Mouse (Mus musculus) heart, postnatal 36 days (tissue): ENCODE measurements at regions not wholly inside any gene's neighbourhood (a gene's known extent, or its start where the extent isn't known, plus 50 kb on each side); places are given as distances from the start of the nearest gene placed in this dataset.

Experiments
- DNase-seq, 2 experiments: peaks; one replicate each; pipeline ENCODE4 v3.0.0; 2021 to 2022
- intact Hi-C: fragments of 180-260 bp; cut with DNase I; formaldehyde crosslinking; loops from one replicate; pipeline ENCODE4 v1.15.1; 2025

DNA sequence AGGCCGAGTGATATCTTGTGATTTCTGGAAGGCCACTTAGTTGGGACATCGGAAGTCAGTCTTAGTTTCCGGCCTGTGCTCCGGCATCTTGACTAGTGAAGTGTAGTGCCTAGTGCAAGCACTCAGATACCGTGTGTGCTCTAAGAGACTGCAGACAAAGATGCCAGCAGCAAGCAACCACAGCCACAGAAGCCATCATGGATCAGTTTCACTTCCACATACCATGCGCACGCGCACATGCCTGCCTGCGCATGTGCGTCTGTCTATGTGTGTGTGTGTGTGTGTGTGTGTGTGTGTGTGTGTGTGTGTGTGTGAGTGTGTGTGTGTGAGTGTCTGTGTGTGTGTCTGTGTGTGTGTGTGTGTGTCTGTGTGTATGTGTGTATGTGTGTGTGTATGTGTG, 177.4 kb downstream of the Irs2 start:
- no peak for DNase-seq
- intact Hi-C loops = no loop called here

DNA sequence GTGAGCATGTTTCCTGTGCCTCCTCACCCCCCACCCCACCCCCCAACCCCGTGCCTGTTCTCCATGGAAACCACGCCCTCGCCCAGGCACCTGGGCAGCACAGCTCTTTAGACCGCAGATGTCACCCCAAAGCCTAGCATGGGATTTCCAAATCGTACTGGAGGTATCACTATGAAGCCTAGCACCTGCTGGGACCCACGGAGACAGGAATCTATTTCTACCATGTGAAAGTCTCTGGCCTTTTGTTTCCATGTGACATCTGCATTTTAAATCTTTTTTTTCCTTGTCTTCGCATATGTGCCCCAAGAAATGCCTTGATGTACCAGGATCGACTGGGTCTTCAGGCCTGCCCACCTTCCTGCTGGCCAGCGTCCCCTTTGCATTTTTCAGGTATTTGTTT, 179.7 kb downstream of the Irs2 start:
- DNase-seq = no peak
- intact Hi-C loops = loop anchor here (5.0 kb wide), 2 partner anchors 256 to 359 kb away; no protein-coding TSS in a partner anchor

DNA sequence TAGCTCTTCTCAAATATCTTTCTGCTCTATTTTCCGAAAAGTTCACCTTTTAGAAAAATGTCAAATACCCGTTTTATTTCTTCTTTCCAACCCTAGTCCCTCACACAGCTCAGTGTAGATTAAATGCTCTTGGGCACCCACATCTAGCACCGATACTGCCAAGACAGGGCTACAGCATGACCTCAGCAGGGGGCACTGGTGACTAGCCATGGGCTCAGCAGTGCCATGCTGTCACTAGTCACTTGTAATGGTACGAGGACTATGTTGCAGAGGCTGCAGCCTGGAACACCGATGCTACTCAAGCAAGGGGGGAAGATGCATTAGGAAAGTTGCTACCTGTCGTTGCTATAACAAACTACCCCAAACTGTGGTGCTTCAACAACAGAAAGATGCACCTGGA, 180.7 kb downstream of the Irs2 start:
- intact Hi-C loops = loop anchor here (2.0 to 5.0 kb wide), 3 partner anchors 179 to 360 kb away; no protein-coding TSS in a partner anchor
- peak; percentile 22 to 24 for DNase-seq

DNA sequence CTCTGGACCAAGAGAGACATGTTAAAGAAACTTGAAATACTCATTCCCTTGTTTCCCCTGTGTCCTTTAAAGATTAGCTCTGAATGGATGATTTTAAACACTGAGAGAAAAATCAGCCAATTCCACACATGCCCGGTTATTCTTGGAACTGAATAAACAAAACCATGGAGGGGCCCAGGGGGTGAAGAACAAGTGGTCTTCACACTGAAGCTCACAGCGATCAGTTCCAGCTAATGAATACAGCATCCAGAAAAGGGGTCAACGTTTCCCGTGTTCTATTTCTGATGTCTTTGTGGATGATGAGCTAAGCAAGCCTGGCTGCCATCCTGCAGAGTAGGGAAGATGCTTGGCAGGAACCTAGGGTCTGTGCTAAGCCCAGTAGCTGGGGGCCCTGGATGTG, 182.3 kb downstream of the Irs2 start:
- intact Hi-C loops = loop anchor here (2.0 to 5.0 kb wide), 3 partner anchors 181 to 361 kb away; no protein-coding TSS in a partner anchor
- DNase-seq = no peak

DNA sequence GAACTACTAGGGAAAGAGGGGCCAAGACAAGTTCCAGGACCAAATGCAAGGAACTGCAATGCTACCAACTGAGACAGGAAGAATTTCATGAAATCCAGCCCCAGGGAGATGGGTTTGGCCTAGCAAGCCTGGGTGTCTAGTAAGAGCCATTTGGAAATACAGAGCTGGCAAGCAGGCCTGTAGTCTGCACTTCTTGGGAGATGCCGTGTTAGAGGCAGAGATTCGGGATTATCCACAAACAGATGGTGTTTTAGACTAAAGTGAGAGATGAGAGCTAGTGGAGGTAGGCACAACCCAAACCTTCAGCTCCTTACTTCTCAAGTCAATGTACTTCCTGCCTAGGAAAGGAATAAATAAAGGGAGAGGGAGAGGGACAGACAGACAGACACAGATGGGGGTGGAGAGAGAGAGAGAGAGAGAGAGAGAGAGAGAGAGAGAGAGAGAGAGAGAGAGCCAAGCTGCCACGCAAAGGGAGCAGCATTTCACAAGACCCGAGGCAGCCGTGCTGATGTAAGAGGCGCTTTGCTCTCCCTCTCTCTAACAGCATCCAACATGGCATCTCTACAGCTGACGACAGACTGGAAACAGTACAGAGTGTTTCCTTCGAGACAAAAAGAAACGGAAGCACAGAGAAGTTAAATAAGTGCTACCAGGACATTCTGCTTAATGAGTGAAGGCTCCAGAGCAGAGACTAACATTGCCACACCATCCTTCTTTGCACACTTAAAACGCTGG, 182.9 kb downstream of the Irs2 start:
- intact Hi-C loops = loop anchor here (5.0 kb wide), 2 partner anchors 253 to 362 kb away; no protein-coding TSS in a partner anchor

DNA sequence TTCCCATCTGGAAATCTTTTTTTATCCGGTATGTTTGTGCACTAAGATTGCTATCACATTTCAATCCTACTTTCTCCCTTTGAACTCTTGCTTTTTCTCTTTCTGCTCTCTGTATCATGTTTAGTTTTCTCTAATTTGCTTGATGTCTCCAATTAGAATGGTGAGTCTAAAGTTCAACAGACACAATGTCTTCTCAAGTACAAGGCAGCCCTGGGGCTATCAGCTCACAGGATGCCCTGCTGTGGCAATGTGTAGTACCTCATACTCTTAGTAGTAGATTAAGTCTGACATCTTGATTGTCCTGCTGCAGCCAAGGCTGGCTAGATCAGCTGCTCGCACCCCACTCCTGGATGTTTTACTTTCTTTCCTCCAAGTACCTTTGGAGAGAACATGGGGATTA, 186.4 kb downstream of the Irs2 start:
- DNase-seq = no peak
- intact Hi-C loops = no loop called here

More for the DNA sequence above, 182.9 kb downstream of the Irs2 start:
- no peak for DNase-seq

DNA sequence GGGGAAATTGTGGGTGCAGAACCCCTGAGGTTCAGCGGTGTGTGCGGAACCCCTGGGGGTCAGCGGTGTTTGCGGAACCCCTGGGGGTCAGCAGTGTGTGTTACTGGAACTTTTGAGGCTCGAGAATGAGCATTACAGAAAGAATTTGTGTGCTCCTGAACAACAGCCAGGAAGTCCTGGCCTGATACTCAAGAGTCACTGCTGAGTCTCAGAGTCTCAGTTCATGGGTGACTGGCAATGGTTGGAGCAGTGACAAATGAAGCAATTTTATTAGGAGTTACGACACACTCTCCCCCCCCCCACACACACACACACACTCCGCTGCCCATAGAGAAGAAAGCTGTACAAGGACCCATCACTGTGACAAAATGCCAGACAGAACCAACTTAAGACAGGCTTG, 193.8 kb downstream of the Irs2 start:
- intact Hi-C loops = loop anchor here (5.0 to 10.0 kb wide), 3 partner anchors 160 to 237 kb away; partner anchors contain the start of gene Irs2
- DNase-seq = no peak

DNA sequence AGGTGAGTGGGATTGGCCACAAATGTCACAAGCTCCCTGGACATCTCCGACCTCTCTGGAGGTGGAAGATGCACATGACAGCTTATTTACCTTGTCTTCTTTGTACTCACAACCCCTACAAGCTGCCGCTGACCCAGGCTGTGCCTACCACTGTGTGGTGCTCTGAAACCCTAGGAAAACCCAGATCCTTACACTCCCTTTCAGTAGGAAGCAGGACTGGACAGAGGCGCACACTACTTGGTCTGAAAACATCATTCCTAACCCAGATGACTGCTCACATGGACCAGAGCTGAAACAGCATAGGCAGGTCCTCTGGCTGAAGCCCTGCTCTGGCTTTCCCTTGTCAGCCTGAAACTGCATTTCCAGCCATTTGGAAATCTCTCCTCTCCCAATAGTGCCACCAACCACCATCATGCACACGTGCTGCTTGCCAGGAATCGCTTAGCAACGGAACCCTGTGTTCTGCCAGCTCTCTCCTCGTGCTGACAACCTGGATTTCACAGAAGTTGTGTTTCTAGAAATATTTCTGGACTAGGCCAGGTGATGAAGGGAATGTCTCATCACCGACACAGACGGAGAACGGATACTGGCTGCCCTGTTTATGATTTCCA, 196.1 kb downstream of the Irs2 start:
- peak; percentile 26 to 28 for DNase-seq
- intact Hi-C loops = loop anchor here (5.0 to 10.0 kb wide), 3 partner anchors 157 to 235 kb away; partner anchors contain the start of gene Irs2

DNA sequence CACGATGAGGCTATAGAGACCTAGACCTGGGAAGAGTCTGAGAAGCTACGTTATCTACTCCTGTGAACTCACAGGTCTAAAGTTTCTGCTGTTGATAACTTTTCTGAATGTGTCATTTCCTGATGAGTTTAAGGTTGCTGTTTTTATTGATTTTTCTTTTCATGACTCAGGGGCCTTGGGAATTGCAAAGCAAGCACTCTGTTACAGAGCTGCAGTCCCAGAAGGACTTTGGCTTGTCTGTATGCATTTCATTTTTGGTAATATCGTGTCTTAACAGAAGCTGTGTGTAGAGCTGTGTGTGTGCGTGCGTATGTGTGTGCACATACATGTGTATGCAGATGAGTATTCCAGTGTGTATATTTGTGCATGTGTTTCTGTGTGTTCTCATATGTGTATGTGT, 201.2 kb downstream of the Irs2 start:
- DNase-seq = no peak

DNA sequence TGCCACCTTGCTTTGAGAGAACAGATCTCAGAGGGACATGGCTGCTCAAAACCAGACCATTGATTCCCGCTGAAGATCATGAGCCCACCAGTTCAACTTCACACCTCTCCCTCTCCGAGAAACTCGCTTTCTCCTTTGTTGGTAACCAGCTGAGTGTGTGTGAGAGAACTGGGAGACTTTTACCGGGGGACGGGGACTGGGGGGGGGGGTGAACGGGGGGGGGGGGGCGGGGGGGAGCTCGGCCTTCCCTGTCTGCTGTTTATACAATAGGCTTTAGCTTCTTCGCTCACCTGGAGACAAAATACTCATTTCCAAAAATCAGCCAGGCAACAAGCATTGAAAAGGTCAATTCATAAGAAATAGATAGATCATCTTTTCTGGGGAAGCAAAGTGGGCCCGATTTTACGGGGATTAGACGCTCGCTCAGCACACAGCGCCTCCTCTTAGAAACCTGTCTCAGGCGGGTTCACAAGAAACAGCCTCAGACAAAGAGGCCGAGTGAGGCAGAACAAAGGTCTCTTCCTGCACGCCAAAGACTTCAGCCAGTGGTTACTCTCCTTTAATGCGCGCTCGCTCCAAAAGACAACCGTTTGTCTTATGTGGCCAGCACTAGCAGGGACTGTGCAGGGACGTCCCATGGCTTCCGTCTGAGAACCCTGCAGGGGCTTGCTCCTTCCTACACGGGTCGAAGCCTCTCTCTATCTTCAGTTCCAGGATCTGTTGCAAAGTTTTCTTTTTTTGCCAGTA, 202.7 kb downstream of the Irs2 start:
- intact Hi-C loops = no loop called here
- DNase-seq = no peak

More for the DNA sequence above, 201.2 kb downstream of the Irs2 start:
- intact Hi-C loops = no loop called here

DNA sequence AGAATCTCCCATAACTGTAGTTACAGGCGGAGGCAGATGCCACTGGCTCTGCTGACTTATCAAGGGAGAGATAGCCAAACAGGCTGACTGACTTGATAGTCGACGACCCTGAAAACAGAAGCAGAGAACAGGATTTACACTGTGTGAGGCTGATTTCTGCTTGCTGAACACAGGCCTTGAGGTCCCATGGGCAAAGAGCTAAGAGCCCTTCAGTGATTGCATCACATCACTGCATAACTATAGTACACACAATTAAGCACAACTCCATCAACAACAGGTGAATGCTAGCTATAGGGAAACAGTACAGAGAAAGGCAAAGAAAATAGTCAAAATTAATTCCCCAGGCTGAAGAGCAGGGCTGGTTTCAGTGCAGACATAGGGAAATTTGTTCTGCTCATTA, 203.3 kb downstream of the Irs2 start:
- intact Hi-C loops = no loop called here
- DNase-seq = no peak

DNA sequence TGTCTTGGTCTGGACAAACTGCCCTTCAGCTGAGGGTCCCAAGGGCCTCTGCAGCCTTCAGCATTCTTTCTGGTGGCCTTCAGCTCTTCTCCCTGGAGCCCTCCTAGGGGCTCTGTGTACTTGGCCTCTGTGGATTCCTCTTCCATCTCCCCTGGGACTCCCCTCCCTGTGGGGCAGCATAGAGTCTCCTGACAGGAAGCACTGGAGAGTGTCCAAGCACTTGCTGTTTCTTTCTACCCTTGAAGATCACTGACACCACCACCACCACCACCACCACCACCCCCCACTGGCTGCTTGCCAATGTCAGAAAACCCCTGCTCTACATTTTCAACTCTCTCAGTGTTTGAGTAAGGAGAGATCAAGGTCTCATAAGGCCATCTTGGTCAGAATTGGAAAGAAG, 206.3 kb downstream of the Irs2 start:
- intact Hi-C loops = no loop called here

DNA sequence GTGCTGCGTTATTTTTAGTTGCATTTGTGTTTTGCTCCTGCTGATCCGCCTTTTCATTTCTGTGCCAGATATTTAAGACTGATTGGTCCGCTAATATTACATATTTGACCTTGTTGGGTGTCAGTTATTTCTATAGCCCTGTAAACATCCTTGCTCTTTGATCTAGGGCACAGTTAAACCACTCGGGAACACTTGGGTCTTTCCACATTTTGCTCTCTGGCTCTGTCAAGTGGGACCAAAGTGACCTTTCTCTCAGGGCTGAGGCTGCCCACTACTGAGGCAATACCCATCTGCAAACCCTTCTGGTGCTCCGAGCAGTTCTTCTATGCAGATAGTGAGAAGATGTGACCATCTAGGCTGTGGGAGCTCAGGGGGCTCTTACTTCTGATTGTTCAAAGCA, 206.7 kb downstream of the Irs2 start:
- intact Hi-C loops = no loop called here
- no peak for DNase-seq

More for the DNA sequence above, 206.3 kb downstream of the Irs2 start:
- no peak for DNase-seq

DNA sequence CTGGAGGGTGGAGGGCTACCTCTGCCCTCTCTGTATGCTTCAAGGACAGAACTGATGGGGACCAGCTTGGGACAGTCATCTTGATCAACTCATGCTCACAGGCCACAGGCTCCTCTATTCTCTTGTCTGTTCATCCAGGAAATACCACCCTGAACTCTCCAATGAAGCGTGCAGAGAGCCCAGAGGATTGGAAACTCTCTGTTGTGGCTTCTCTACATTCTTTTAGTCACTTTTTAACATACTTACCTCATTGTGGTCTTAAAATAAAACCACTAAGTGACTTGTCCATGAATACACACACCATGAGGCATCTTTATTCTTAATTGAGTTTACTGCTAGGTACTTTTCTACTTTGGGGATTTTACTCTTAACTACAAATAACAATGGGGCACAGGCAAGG, 209.8 kb downstream of the Irs2 start:
- DNase-seq = no peak
- intact Hi-C loops = no loop called here

DNA sequence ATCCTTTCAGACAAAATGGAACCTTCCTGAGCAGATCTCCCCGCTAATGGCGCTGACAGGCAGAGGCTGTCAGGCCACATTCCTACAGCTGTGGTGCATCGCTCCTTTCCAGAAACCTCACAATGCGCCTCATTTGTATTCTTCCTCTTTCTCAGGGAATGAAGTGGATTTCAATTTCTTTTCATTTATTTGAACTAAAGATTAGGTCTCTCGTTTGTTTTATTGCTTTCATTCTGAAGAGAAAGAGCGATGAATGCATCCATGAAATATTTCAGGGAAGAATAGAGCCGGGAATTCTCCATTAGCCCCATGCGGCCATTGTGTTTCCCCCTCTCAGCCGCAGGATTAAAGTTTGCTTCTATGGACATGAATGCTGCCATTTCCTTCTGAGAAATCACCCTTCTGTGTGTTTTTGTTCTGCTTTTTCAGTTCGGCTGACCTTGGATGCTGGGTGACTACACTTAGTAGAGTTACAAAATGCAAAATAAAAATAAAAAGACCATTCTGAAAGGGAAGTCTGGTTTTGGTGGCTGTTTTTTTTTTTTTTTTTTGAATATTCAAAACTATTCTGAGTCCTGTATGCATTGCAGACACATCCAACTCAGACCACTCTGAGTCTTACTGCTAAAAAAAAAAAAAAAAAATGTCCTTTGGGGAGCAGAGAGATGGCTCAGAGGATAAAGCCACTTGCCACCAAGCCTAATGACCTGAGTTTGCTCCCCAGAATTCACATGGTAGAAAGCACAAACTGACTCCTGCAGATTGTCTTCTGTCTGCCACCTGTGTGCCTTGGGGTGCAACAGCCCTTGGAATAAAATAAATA, 213.7 kb downstream of the Irs2 start:
- no peak for DNase-seq
- intact Hi-C loops = no loop called here

DNA sequence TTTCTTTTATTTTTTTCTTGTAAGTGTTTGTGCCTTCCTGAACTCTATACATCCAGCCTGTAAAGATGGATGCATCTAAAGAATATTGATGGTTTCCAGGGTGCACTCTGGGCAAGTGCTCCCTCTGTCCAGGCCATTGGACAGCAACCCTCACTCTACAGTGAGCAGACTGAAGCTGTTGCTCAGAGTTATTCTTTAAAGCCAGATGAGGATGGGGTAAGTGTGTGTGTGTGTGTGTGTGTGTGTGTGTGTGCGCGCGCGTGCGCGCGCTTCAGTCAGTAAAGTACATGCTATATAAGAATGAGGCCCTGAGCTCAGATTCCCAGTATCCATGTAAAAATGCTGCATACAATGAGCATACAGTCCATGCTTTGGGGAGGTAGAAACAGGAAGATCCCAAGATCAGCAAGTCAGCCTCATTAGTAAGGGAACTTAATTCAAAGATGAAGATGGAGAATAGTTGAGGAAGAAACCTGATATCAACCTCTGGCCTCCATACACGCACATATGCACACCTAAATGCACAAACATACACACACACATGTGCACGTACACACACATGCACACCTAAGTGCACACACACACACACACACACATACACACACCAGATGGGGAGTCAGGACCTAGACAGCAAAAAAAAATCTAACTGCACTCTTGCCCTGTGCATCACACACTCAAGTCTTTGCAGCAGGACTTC, 214.4 kb downstream of the Irs2 start:
- DNase-seq = no peak
- intact Hi-C loops = no loop called here

DNA sequence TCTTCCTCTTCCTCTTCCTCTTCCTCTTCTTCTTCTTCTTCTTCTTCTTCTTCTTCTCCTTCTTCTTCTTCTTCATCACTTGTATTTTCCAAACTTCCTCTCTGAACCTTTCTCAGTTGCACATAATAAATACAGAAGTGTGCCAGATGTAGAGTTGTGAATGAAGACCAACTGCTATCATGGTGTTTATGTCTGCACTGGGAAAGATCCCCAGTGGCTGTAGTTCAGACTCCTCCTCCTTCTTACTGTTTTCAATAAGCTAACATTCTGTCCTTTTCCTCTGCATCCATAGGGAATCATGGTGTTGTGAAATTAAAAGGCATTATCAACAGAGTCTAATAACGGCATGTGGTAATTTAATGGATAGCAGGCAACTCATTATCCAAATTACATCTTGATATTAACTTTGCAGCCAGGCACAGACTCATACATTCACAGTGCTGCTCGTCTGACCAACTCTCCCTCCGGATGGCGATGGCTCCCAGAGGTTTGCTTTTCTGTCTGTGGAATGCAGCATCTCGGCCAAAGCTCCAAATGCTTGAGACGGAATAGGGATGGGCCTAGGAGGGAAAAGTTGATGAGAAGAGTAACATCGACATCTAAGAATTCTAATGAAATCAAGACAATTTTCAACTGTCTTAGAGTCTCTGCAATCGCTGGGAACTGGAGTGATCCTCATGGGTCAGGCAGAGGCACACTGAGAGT, 219.6 kb downstream of the Irs2 start:
- intact Hi-C loops = no loop called here
- DNase-seq = no peak

DNA sequence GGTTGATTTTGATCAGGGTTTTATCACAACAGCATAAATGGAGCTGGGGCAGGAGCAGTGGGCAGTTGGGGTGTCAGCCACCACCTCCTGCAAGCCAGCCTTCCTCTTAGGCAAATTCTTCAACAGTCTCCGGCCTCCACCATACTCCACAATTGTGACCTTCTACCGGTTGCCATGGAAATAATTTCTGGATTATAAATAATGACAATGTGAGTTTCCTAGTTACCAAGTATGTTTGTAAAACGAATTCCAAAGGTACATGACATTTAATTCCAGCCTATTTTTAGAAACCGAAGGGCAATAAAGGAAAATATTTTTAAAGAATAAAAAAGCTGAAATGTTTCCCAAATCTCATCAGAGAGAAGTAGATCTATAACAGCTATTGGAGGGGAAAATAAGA, 222.5 kb downstream of the Irs2 start:
- intact Hi-C loops = no loop called here
- no peak for DNase-seq

DNA sequence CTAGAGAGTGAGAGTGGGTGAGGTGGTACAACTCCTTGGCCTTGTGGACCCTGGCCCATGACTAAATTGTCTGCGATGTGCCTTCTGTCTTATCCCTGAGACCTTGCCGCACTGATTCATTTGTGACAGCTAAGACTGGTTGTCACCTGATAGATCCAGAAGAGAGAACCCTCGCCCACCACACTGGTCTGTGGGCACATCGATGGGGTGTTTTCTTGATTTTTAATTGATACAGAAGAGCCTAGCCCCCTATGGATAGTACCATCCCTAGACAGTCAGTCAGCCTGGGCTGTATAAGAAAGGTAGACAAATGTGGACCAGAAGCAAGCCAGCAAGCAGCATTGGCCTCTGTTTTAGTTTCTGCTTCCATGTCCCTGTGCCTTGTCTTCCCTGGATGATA, 222.9 kb downstream of the Irs2 start:
- no peak for DNase-seq
- intact Hi-C loops = no loop called here
